Mouse (Mus musculus): ENCODE results near the gene 2410137M14Rik.
"Not testable (repeated sequence)": the region's sequence is repeated elsewhere in the genome, so short reads cannot be mapped to it uniquely, and the experiment has no call there.

2410137M14Rik gene

DNA sequence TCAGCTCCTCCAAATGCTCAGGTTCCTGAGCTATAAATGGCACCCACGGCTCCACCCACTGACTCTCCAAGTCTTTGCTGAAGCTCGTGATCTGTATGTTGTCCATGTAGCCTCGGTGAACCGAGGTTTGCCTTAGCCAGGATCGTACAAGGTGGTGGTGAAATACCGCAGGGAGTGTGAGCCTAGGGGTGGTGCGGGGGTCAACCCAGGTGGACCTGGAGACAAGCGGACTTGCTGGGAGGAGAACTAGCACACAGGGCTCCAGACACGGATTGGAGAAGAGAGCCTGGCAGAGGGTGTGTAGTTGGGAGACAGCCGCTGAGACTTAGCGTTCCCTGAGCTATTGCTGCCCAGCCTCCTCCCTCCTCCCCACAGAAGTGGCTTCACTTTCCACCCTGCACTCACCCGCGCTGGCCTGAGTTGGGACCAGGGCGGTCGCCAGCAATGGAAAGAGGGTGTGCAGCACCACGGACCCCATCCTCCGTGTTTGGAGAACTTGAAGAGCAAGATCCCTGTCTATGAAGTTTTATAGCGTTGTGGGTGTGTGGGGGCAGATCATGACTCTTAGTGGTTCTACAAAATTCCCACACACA, at the start of gene 2410137M14Rik:
Gene 2410137M14Rik, minus strand, starts transcription at position 17 of the 593 bp plus-strand sequence.
- in situ Hi-C loops (cut with MboI, MseI), result no loop called here

GRCm38 (mm10) chr17:37029162-37029561, 48.1 kb upstream of the 2410137M14Rik start:
- in situ Hi-C loops (cut with MboI, MseI), result no loop called here

DNA sequence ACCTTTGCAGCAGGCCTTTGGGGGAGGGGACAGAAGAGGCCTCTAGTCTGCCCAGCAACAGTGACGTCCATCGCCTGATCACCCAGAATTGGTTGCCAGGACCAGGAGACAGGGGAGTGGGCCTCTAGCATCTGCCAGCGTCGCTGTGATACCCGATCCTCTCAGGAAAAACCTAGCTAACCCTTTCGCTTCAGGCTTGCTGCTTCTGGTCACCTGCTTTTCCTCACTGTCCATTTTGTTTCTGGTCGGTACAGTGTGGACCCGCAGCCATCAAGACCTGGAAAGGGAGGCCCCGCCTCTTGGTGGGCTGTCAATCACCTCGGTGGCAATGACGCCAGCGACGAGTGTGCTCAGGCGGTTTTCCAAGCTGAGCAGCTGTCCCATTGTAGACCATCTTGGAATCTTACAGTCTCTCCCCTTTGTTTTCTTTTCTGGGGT, 47.7 kb upstream of the 2410137M14Rik start:
- in situ Hi-C loops (cut with MboI, MseI), result no loop called here

GRCm38 (mm10) chr17:37028212-37028611, 47.2 kb upstream of the 2410137M14Rik start:
- in situ Hi-C loops (cut with MboI, MseI), result no loop called here

DNA sequence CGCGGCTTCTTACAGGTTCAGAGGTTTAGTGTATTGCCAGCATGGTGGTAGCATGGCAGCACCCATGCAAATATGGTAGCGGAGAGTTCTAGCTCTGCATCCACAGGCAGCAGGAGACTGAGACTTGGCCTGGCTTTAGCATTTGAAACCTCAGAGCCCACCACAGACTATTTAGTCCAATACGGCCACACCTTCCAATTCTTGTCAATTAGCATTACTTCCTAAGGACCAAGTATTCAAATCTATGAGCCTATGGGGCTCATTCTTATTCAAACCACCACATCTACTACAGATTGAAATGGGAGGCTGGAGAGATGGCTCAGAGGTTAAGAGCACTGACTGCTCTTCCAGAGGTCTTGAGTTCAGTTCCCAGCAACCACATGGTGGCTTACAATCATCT, 46.4 kb upstream of the 2410137M14Rik start:
- in situ Hi-C loops (cut with MboI, MseI), result no loop called here

DNA sequence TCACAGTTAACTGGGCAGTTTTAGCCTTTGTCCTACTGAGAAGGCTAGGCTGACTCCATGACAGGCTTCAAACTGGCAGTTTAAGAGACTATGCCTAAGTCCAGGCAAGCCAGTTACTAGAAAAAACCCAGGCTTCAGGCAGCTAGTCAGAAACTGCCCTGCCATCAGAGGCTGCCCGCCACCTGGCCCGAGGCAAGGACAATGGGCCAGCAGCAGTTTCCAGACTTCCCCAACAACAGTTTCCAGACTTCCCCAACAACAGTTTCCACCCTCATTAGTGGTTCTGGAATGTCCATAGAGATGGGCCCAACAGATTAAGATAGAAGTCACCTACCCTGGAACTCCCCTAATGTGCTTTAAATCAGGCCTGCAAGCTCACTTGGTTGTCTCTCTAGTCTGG, 45.4 kb upstream of the 2410137M14Rik start:
- in situ Hi-C loops (cut with MboI, MseI), result no loop called here

GRCm38 (mm10) chr17:37022628-37023576, 41.9 kb upstream of the 2410137M14Rik start, which contains the start of gene Mog:
Gene Mog (minus strand): TSS chr17:37023398.
- in situ Hi-C loops (cut with MboI, MseI), result no loop called here

DNA sequence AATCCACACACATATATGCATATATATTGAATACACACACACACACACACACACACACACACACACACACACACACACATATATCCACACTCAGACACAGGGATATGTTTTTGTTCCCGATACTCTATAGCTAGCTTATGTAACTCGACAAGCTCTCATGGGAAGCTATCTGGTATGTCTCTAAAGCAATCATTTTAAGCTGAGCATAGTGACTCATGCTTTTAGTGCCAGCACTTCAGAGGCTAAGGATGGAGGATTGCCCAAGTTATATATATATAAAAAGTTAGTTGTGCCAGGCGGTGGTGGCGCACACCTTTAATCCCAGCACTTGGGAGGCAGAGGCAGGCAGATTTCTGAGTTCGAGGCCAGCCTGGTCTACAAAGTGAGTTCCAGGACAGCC, 38.2 kb upstream of the 2410137M14Rik start:
- in situ Hi-C loops (cut with MboI, MseI), result not testable (repeated sequence)

DNA sequence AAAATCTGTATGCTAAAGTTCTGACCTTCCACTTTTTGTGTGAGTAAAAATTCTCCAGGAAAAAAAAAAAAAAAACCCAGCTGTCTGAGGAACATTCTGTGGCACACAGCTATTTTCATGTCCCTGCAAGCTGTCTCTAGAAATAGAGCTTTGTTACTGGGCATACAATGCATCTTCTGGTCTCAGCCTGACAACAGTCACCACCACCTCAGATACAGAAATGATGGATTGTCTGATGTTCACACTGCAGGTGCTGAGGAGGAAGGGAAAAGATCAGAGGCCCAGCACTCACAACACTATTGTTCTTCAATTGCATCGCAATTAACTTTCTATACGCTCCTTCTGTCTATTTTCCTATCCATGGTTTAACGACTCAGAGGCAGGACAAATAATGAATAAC, 37.3 kb upstream of the 2410137M14Rik start:
- in situ Hi-C loops (cut with MboI, MseI), result no loop called here

DNA sequence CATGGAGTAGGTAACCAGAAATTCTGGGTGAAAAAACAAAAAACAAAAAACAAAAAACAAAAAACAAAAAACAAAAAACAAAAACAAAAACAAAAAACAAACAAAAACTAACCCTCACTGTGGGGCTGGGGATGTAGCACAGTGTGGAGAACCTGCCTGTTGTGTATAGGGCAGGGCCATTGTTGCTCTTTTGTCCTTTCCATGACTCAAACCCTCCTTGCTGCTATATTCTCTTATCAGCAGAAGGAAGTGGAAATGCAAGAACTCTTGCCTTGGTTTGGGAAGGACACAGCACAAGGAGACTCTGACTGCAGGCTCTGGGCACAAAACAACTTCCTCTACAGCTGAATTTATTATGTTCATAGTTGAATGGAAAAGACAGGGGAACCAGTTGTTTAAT, 35.3 kb upstream of the 2410137M14Rik start:
- in situ Hi-C loops (cut with MboI, MseI), result no loop called here

- in situ Hi-C loops (cut with MboI, MseI), result no loop called here
These were observed 31.1 kb upstream of the 2410137M14Rik start for GRCm38 (mm10) chr17:37012141-37012540.

GRCm38 (mm10) chr17:37011719-37012118, 30.7 kb upstream of the 2410137M14Rik start:
- in situ Hi-C loops (cut with MboI, MseI), result no loop called here

GRCm38 (mm10) chr17:37009460-37010042, 28.5 kb upstream of the 2410137M14Rik start:
- in situ Hi-C loops (cut with MboI, MseI), result no loop called here

DNA sequence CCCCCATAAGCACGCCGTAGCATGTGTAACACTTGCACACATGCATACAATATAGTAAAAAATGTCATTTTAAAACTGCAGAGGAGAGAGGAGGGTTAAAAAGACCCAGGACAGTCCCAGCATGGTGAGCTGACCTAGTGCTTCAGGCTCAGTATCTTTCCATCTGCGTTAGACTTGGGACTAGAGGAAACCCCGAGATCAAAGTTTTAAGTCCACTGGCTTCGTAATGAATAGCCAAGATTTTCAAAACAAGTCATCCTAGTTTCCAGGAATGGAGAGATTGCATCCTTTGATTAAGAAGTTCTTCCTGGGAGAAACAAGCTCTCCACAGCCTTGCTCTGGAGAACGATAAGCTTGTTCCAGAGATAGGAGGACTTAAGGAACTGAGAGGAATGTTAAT, 27.1 kb upstream of the 2410137M14Rik start:
- in situ Hi-C loops (cut with MboI, MseI), result no loop called here

GRCm38 (mm10) chr17:37003366-37003765, 22.3 kb upstream of the 2410137M14Rik start:
- in situ Hi-C loops (cut with MboI, MseI), result no loop called here

GRCm38 (mm10) chr17:37002364-37003330, 21.6 kb upstream of the 2410137M14Rik start:
- in situ Hi-C loops (cut with MboI, MseI), result no loop called here

DNA sequence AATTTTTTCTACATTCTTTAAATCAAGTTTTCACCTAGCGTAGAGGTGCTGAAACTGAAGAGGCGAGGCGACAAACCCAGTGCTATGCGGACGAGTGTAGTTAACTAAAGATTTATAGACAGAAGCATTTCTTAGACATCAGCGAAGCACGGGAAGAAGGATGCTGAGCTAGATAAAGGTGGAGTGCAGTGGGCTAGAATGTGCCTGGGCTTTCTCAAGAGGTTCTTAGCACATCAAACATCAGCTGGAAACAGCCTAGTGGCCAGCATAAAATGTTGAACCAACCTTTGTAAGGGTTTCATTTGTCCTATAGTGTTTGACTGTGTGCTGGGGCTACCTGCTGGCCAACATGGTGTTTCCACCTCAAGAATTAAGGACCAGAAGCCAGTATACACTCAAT, 19.8 kb upstream of the 2410137M14Rik start, which contains the start of gene Zfp57:
Gene Zfp57, plus strand, starts transcription at position 301 of the 400 bp plus-strand sequence.
- in situ Hi-C loops (cut with MboI, MseI), result no loop called here

DNA sequence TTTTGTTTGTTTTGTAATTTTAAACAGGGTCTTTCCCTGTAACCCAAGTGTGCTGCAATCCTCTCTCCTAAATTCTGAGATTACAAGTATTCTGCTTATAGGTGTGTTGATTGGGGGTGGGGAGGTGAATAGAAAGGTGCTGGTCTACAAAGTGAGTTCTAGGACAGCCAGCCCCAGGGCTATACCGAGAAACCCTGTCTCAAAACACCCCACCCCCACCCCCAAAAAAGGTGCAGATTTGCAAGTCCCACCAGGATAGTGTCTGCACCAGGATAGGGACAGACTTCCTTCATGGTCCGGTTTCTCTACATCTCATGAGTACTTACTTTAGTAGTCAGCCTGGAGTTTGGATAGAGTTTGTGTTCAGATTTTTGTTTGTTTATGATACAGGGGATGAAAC, 17.4 kb upstream of the 2410137M14Rik start:
- in situ Hi-C loops (cut with MboI, MseI), result no loop called here

- in situ Hi-C loops (cut with MboI, MseI), result no loop called here
These were observed 16.1 kb upstream of the 2410137M14Rik start for GRCm38 (mm10) chr17:36997033-36997735.

DNA sequence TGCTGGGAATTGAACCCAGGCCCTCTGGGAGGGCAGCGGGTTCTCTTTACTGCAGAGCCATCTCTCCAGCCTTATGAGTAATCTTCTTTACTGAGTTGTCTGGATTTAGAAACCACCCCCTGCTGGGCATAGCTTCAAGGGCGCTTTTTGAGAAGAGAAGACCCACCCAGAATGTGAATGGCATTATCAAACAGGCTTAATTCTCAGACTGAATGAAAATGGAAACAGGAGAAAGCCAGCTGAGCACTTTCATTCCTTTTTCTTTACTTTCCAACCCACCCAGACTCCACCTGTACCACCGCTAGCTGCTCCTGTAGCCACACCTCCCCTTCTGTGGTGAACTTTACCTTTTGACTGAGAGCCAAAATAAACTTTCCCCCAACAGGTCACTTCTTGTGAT, 14.4 kb upstream of the 2410137M14Rik start:
- in situ Hi-C loops (cut with MboI, MseI), result no loop called here
